Mouse (Mus musculus) hindbrain, embryonic 12.5 days (tissue): Measurements from ENCODE around the gene Pnpla8. TPM values are rescaled to one million over a fixed set of nuclear protein-coding genes. Genes with fewer than 3 reads are reported as not detected.
"Not testable (repeated sequence)": the region's sequence is repeated elsewhere in the genome, so short reads cannot be mapped to it uniquely, and the experiment has no call there.

Experiments used
- ATAC-seq: fragments of 200-750 bp; cut with Nextera tagmentation; 2 replicates; pipeline ENCODE4 v1.8.0; 2017; ENCODE audit warnings: moderate TSS enrichment; ENCODE audit not compliant: low FRiP score
- H3K27ac ChIP-seq: fragments of 300-500 bp; sonication (generic); 2 replicates; pipeline ENCODE4 v1.5.1; 2016; ENCODE audit warnings: mild to moderate bottlenecking
- H3K27me3 ChIP-seq: fragments of 300-500 bp; sonication (generic); 2 replicates; pipeline ENCODE4 v1.6.1; 2016; ENCODE audit warnings: mild to moderate bottlenecking
- H3K36me3 ChIP-seq: fragments of 300-500 bp; sonication (generic); 2 replicates; pipeline ENCODE4 v1.6.1; 2016; ENCODE audit warnings: mild to moderate bottlenecking
- H3K4me1 ChIP-seq: fragments of 300-500 bp; sonication (generic); 2 replicates; pipeline ENCODE4 v1.6.1; 2016
- H3K4me2 ChIP-seq: fragments of 300-500 bp; sonication (generic); replicated peaks from 2 replicates; pipeline ENCODE4 v1.6.1; 2016; ENCODE audit warnings: mild to moderate bottlenecking
- H3K4me3 ChIP-seq: fragments of 300-500 bp; sonication (generic); 2 replicates; pipeline ENCODE4 v1.5.1; 2016; ENCODE audit warnings: mild to moderate bottlenecking
- H3K9ac ChIP-seq: fragments of 300-500 bp; sonication (generic); 2 replicates; pipeline ENCODE4 v1.6.1; 2016; ENCODE audit warnings: mild to moderate bottlenecking, moderate library complexity
- H3K9me3 ChIP-seq: fragments of 300-500 bp; sonication (generic); replicated peaks from 2 replicates; pipeline ENCODE4 v1.6.1; 2016; ENCODE audit warnings: mild to moderate bottlenecking
- WGBS: fragments of 180-500 bp; shearing (Covaris S2); methylation state at CpG from one replicate; pipeline ENCODE4 v1.1.7; 2016; 5-methylcytosine and 5-hydroxymethylcytosine counted together
- polyA plus RNA-seq: library from polyadenylated mRNA; unstranded; fragments of >200 nt; fragmentation: Nextera tagmentation; extraction: Ambion mirVana; gene quantifications from 2 replicates; pipeline ENCODE4 v1.2.1, GENCODE M21; 2016

Pnpla8 gene
- polyA plus RNA-seq, 1 experiment from 2014 or later, result 97.0 TPM

GRCm38 (mm10) chr12:44224650-44225049 is 3.5 kb downstream of the Pnpla8 start:
- ATAC-seq, result no peak
- Histone ChIP-seq H3K9me3 (no peaks in the 10 kb centered on the region), H3K4me2 (no peak overlapping the region), H3K36me3 (no peaks in the 10 kb centered on the region), H3K9ac (no peak overlapping the region), H3K4me3 (no peak overlapping the region), H3K4me1 (no peaks in the 10 kb centered on the region; the same call in 1 of the 2 replicates), H3K27me3 (0 out of 2 replicates have a peak, but pooled peaks cover 4% of the 10 kb centered on the region), H3K27ac (no peak overlapping the region)
- WGBS, result 76% methylated on average over 3 of the region's 3 CpGs

- Histone ChIP-seq H3K27me3 (no peaks in the 10 kb centered on the region), H3K4me1 (no peaks in the 10 kb centered on the region), H3K9ac (no peak overlapping the region), H3K4me3 (no peak overlapping the region), H3K36me3 (no peaks in the 10 kb centered on the region), H3K9me3 (no peaks in the 10 kb centered on the region), H3K4me2 (no peak overlapping the region), H3K27ac (no peak overlapping the region)
- no peak for ATAC-seq
- 71% methylated on average over 7 of the region's 7 CpGs for WGBS
Measured at GRCm38 (mm10) chr12:44241090-44241489, 19.9 kb downstream of the Pnpla8 start.

GRCm38 (mm10) chr12:44242407-44242806 is 21.2 kb downstream of the Pnpla8 start:
- 89% methylated on average over 4 of the region's 4 CpGs for WGBS
- Histone ChIP-seq H3K4me1 (no peaks in the 10 kb centered on the region), H3K9me3 (no peaks in the 10 kb centered on the region)

GRCm38 (mm10) chr12:44245739-44246138 is 24.6 kb downstream of the Pnpla8 start:
- no peak overlapping the region for H3K27ac ChIP-seq
- H3K27me3 ChIP-seq, result no peaks in the 10 kb centered on the region
- no peaks in the 10 kb centered on the region for H3K9me3 ChIP-seq
- H3K36me3 ChIP-seq, result no peaks in the 10 kb centered on the region
- ATAC-seq, result no peak
- no peak overlapping the region for H3K4me2 ChIP-seq
- H3K9ac ChIP-seq, result no peak overlapping the region
- no peaks in the 10 kb centered on the region for H3K4me1 ChIP-seq
- no peak overlapping the region for H3K4me3 ChIP-seq
- WGBS, result 86% methylated on average over 3 of the region's 3 CpGs

More at GRCm38 (mm10) chr12:44242407-44242806, 21.2 kb downstream of the Pnpla8 start:
- Histone ChIP-seq H3K27ac (no peak overlapping the region), H3K4me2 (no peak overlapping the region), H3K4me3 (no peak overlapping the region), H3K36me3 (no peaks in the 10 kb centered on the region), H3K27me3 (no peaks in the 10 kb centered on the region), H3K9ac (no peak overlapping the region)
- no peak for ATAC-seq

- H3K27ac ChIP-seq, result no peak overlapping the region
- WGBS, result 73% methylated on average over 9 of the region's 9 CpGs
- H3K4me3 ChIP-seq, result no peak overlapping the region
- no peaks in the 10 kb centered on the region for H3K27me3 ChIP-seq
- H3K9me3 ChIP-seq, result no peaks in the 10 kb centered on the region
- ATAC-seq, result peak; percentile 46; the same call in 1 of the 2 replicates
- H3K36me3 ChIP-seq, result no peaks in the 10 kb centered on the region
- no peaks in the 10 kb centered on the region for H3K4me1 ChIP-seq
- H3K4me2 ChIP-seq, result no peak overlapping the region
- no peak overlapping the region for H3K9ac ChIP-seq
Measured at GRCm38 (mm10) chr12:44248309-44248977, 27.3 kb downstream of the Pnpla8 start.

GRCm38 (mm10) chr12:44262612-44263011 is 41.4 kb downstream of the Pnpla8 start:
- no peaks in the 10 kb centered on the region for H3K27me3 ChIP-seq
- no peak overlapping the region for H3K27ac ChIP-seq
- no peak for ATAC-seq
- H3K9me3 ChIP-seq, result no peaks in the 10 kb centered on the region
- no peaks in the 10 kb centered on the region for H3K36me3 ChIP-seq
- no peaks in the 10 kb centered on the region for H3K4me1 ChIP-seq
- no peak overlapping the region for H3K9ac ChIP-seq
- H3K4me3 ChIP-seq, result no peak overlapping the region
- H3K4me2 ChIP-seq, result no peak overlapping the region

GRCm38 (mm10) chr12:44265651-44266050 is 44.5 kb downstream of the Pnpla8 start:
- no peak overlapping the region for H3K4me3 ChIP-seq
- no peak overlapping the region for H3K27ac ChIP-seq
- H3K27me3 ChIP-seq, result no peaks in the 10 kb centered on the region
- H3K4me2 ChIP-seq, result no peak overlapping the region
- no peak overlapping the region for H3K9ac ChIP-seq
- no peaks in the 10 kb centered on the region for H3K9me3 ChIP-seq
- no peak for ATAC-seq
- H3K4me1 ChIP-seq, result peaks cover 4% of the 10 kb centered on the region; the same call in 1 of the 2 replicates
- WGBS, result 95% methylated on average over 3 of the region's 3 CpGs
- H3K36me3 ChIP-seq, result no peaks in the 10 kb centered on the region

- ATAC-seq, result no peak
- Histone ChIP-seq H3K36me3 (no peaks in the 10 kb centered on the region), H3K4me3 (no peak overlapping the region), H3K27ac (no peak overlapping the region), H3K9ac (no peak overlapping the region), H3K27me3 (no peaks in the 10 kb centered on the region), H3K9me3 (no peaks in the 10 kb centered on the region), H3K4me2 (no peak overlapping the region), H3K4me1 (peaks cover 4% of the 10 kb centered on the region; the same call in 1 of the 2 replicates)
- 97% methylated on average over 2 of the region's 2 CpGs for WGBS
Measured at GRCm38 (mm10) chr12:44267196-44267595, 46.0 kb downstream of the Pnpla8 start.

- WGBS, result under 1% methylated on average over 37 of the region's 38 CpGs
- Histone ChIP-seq H3K9me3 (no peaks in the 10 kb centered on the region), H3K4me2 (peak overlapping the region; percentile 75), H3K27ac (peak overlapping the region; percentile 97), H3K9ac (peak overlapping the region; percentile 86), H3K4me3 (peak overlapping the region; percentile 87), H3K4me1 (peaks cover 4% of the 10 kb centered on the region; the same call in 1 of the 2 replicates), H3K27me3 (no peaks in the 10 kb centered on the region), H3K36me3 (no peaks in the 10 kb centered on the region)
- ATAC-seq, result peak; percentile 100
Measured at GRCm38 (mm10) chr12:44268728-44269302, 47.6 kb downstream of the Pnpla8 start.

GRCm38 (mm10) chr12:44269311-44269831 is 48.2 kb downstream of the Pnpla8 start:
- no peaks in the 10 kb centered on the region for H3K9me3 ChIP-seq
- peak overlapping the region; percentile 87 for H3K4me3 ChIP-seq
- peak; percentile 93 for ATAC-seq
- peak overlapping the region; percentile 86 for H3K9ac ChIP-seq
- WGBS, result 1% methylated on average over 34 of the region's 46 CpGs
- peak overlapping the region; percentile 97 for H3K27ac ChIP-seq
- H3K36me3 ChIP-seq, result no peaks in the 10 kb centered on the region
- peaks cover 4% of the 10 kb centered on the region; the same call in 1 of the 2 replicates for H3K4me1 ChIP-seq
- H3K4me2 ChIP-seq, result peak overlapping the region; percentile 75
- no peaks in the 10 kb centered on the region for H3K27me3 ChIP-seq

- Histone ChIP-seq H3K4me1 (no peaks in the 10 kb centered on the region), H3K4me2 (no peak overlapping the region), H3K27ac (no peak overlapping the region), H3K9me3 (no peaks in the 10 kb centered on the region), H3K36me3 (peaks cover 6% of the 10 kb centered on the region; the same call in 1 of the 2 replicates), H3K27me3 (no peaks in the 10 kb centered on the region), H3K9ac (no peak overlapping the region), H3K4me3 (no peak overlapping the region)
- WGBS, result 93% methylated on average over 6 of the region's 6 CpGs
- ATAC-seq, result no peak
Measured at GRCm38 (mm10) chr12:44274125-44274835, 53.1 kb downstream of the Pnpla8 start.

- not testable (repeated sequence) for H3K27ac ChIP-seq, H3K9me3 ChIP-seq, H3K4me2 ChIP-seq, ATAC-seq, H3K9ac ChIP-seq, H3K4me3 ChIP-seq, H3K36me3 ChIP-seq, H3K27me3 ChIP-seq, H3K4me1 ChIP-seq
- WGBS, result 93% methylated on average over 2 of the region's 2 CpGs
Measured at GRCm38 (mm10) chr12:44280147-44280546, 59.0 kb downstream of the Pnpla8 start.
